Mouse (Mus musculus) MEL (cell line): ENCODE data around the gene Lzts2. TPM values are rescaled to one million over a fixed set of nuclear protein-coding genes. Genes with fewer than 3 reads are reported as not detected.

Source experiments
- DNase-seq: peaks from one replicate; pipeline ENCODE4 v3.0.0; 2011; ENCODE audit warnings: low read depth, low spot score
- H3K27ac ChIP-seq: 2 replicates; pipeline ENCODE4 v1.5.1; 2012; ENCODE audit warnings: low read depth, mild to moderate bottlenecking, control low read depth, low read length, moderate library complexity; ENCODE audit not compliant: control insufficient read depth
- H3K27me3 ChIP-seq, 2 experiments: fragments of 150-350 bp in 1 of 2; sonication (generic) in 1 of 2; 2 replicates each; pipeline ENCODE4 v1.6.1; 2012; ENCODE audit warnings: low read length in 2 of 2, mild to moderate bottlenecking in 2 of 2, improper control_type of control experiment in 1 of 2, moderate library complexity in 1 of 2; ENCODE audit not compliant: insufficient read depth in 2 of 2, control insufficient read depth in 1 of 2
- H3K36me3 ChIP-seq, 2 experiments: 2 replicates each; pipeline ENCODE4 v1.6.1; 2012 to 2014; ENCODE audit warnings: low read length in 2 of 2, improper control_type of control experiment in 1 of 2, inconsistent platforms in 1 of 2, mild to moderate bottlenecking in 1 of 2; ENCODE audit not compliant: insufficient read depth in 2 of 2, control insufficient read depth in 1 of 2
- H3K4me1 ChIP-seq, 2 experiments: fragments of 150-350 bp in 1 of 2; sonication (generic) in 1 of 2; 2 replicates each; pipeline ENCODE4 v1.6.1; 2012; ENCODE audit warnings: low read length in 2 of 2, improper control_type of control experiment in 1 of 2, mild to moderate bottlenecking in 1 of 2; ENCODE audit not compliant: insufficient read depth in 2 of 2, control insufficient read depth in 1 of 2
- H3K4me3 ChIP-seq, 2 experiments: fragments of 150-350 bp in 1 of 2; sonication (generic) in 1 of 2; 2 replicates each; pipeline ENCODE4 v1.5.1; 2012; ENCODE audit warnings: low read depth in 2 of 2, low read length in 2 of 2, mild to moderate bottlenecking in 2 of 2, moderate library complexity in 2 of 2, control low read depth in 1 of 2, improper control_type of control experiment in 1 of 2; ENCODE audit not compliant: control insufficient read depth in 1 of 2, insufficient read depth in 1 of 2
- H3K79me2 ChIP-seq: 2 replicates; pipeline ENCODE4 v1.6.1; 2012; ENCODE audit warnings: mild to moderate bottlenecking, low read length, moderate library complexity; ENCODE audit not compliant: control insufficient read depth, poor library complexity, insufficient read depth
- H3K9ac ChIP-seq: 2 replicates; pipeline ENCODE4 v1.6.1; 2012; ENCODE audit warnings: low read depth, mild to moderate bottlenecking, control low read depth, low read length, moderate library complexity; ENCODE audit not compliant: control insufficient read depth, poor library complexity, severe bottlenecking
- H3K9me3 ChIP-seq: fragments of 150-350 bp; sonication (generic); replicated peaks from 2 replicates; pipeline ENCODE4 v1.6.1; 2012; ENCODE audit warnings: mild to moderate bottlenecking, low read length, improper control_type of control experiment, moderate library complexity; ENCODE audit not compliant: insufficient read depth
- CHD1 ChIP-seq: IDR thresholded peaks from 2 replicates; pipeline ENCODE4 v1.6.1; 2012; ENCODE audit warnings: low read depth, mild to moderate bottlenecking, inconsistent platforms, low read length, improper control_type of control experiment
- CTCF ChIP-seq, 3 experiments: IDR thresholded peaks in 2 of 3; conservative IDR thresholded peaks in 1 of 3; 2 replicates each; pipeline ENCODE4 v1.5.1; 2011 to 2012; ENCODE audit warnings: low read length in 3 of 3, low read depth in 2 of 3, mild to moderate bottlenecking in 2 of 3, improper control_type of control experiment in 1 of 3, inconsistent platforms in 1 of 3, mixed read lengths in 1 of 3, moderate library complexity in 1 of 3; ENCODE audit not compliant: control insufficient read depth in 1 of 3, insufficient read depth in 1 of 3, poor library complexity in 1 of 3, severe bottlenecking in 1 of 3
- ELF1 ChIP-seq: IDR thresholded peaks from 2 replicates; pipeline ENCODE4 v1.6.1; 2014; ENCODE audit warnings: low read depth, mild to moderate bottlenecking, inconsistent platforms, low read length, improper control_type of control experiment, moderate library complexity
- EP300 ChIP-seq, 2 experiments: IDR thresholded peaks; 2 replicates each; pipeline ENCODE4 v1.6.1; 2011; ENCODE audit warnings: improper control_type of control experiment in 2 of 2, low read length in 2 of 2, low read depth in 1 of 2, mild to moderate bottlenecking in 1 of 2
- ETS1 ChIP-seq: IDR thresholded peaks from 2 replicates; pipeline ENCODE4 v1.6.1; 2012; ENCODE audit warnings: low read depth, mild to moderate bottlenecking, inconsistent platforms, low read length, improper control_type of control experiment, moderate library complexity
- HCFC1 ChIP-seq: IDR thresholded peaks from 2 replicates; pipeline ENCODE4 v1.6.1; 2012; ENCODE audit warnings: low read depth, mild to moderate bottlenecking, inconsistent platforms, low read length, improper control_type of control experiment, moderate library complexity
- MAX ChIP-seq: IDR thresholded peaks from 2 replicates; pipeline ENCODE4 v1.6.1; 2011; ENCODE audit warnings: low read length, improper control_type of control experiment
- MAZ ChIP-seq: IDR thresholded peaks from 2 replicates; pipeline ENCODE4 v1.6.1; 2012; ENCODE audit warnings: low read depth, mild to moderate bottlenecking, inconsistent platforms, low read length, improper control_type of control experiment
- MEF2A ChIP-seq: IDR thresholded peaks from 2 replicates; pipeline ENCODE4 v1.6.1; 2014; ENCODE audit warnings: low read depth, mild to moderate bottlenecking, inconsistent platforms, low read length, improper control_type of control experiment; ENCODE audit not compliant: poor library complexity, insufficient replicate concordance, severe bottlenecking; ENCODE audit errors: extremely low read depth
- MXI1 ChIP-seq: IDR thresholded peaks from 2 replicates; pipeline ENCODE4 v1.6.1; 2011; ENCODE audit warnings: mild to moderate bottlenecking, low read depth, low read length, improper control_type of control experiment
- MYC ChIP-seq: IDR thresholded peaks from 2 replicates; pipeline ENCODE4 v1.6.1; 2011; ENCODE audit warnings: low read depth, mild to moderate bottlenecking, low read length, improper control_type of control experiment, moderate library complexity
- NELFE ChIP-seq: IDR thresholded peaks from 2 replicates; pipeline ENCODE4 v1.6.1; 2011; ENCODE audit warnings: low read depth, low read length, improper control_type of control experiment
- NRF1 ChIP-seq: IDR thresholded peaks from 2 replicates; pipeline ENCODE4 v1.6.1; 2014; ENCODE audit warnings: low read depth, mild to moderate bottlenecking, inconsistent platforms, low read length, improper control_type of control experiment, moderate library complexity; ENCODE audit not compliant: poor library complexity, insufficient read depth, severe bottlenecking
- POLR2A ChIP-seq, 2 experiments: IDR thresholded peaks; 2 replicates each; pipeline ENCODE4 v1.6.1; 2011 to 2012; ENCODE audit warnings: low read length in 2 of 2, mild to moderate bottlenecking in 2 of 2, control low read depth in 1 of 2, improper control_type of control experiment in 1 of 2, low read depth in 1 of 2, moderate library complexity in 1 of 2; ENCODE audit not compliant: control insufficient read depth in 1 of 2, insufficient read depth in 1 of 2, poor library complexity in 1 of 2
- RAD21 ChIP-seq: IDR thresholded peaks from 2 replicates; pipeline ENCODE4 v1.6.1; 2011; ENCODE audit warnings: mild to moderate bottlenecking, low read depth, low read length, improper control_type of control experiment
- RCOR1 ChIP-seq: IDR thresholded peaks from 2 replicates; pipeline ENCODE4 v1.6.1; 2012; ENCODE audit warnings: low read depth, mild to moderate bottlenecking, inconsistent platforms, low read length, improper control_type of control experiment
- SIN3A ChIP-seq: IDR thresholded peaks from 2 replicates; pipeline ENCODE4 v1.6.1; 2012; ENCODE audit warnings: low read length, improper control_type of control experiment, inconsistent platforms
- SMC3 ChIP-seq: IDR thresholded peaks from 2 replicates; pipeline ENCODE4 v1.6.1; 2011; ENCODE audit warnings: low read depth, low read length, improper control_type of control experiment
- TAL1 ChIP-seq: IDR thresholded peaks from 2 replicates; pipeline ENCODE4 v1.6.1; 2012; ENCODE audit warnings: mild to moderate bottlenecking, inconsistent platforms, low read length, moderate library complexity, mixed read lengths
- TCF12 ChIP-seq: IDR thresholded peaks from 2 replicates; pipeline ENCODE4 v1.6.1; 2014; ENCODE audit warnings: low read depth, mild to moderate bottlenecking, inconsistent platforms, low read length, improper control_type of control experiment, moderate library complexity
- UBTF ChIP-seq: IDR thresholded peaks from 2 replicates; pipeline ENCODE4 v1.6.1; 2012; ENCODE audit warnings: low read depth, mild to moderate bottlenecking, inconsistent platforms, low read length, improper control_type of control experiment, moderate library complexity, borderline replicate concordance; ENCODE audit not compliant: insufficient read depth
- USF2 ChIP-seq, 2 experiments: IDR thresholded peaks; 2 replicates each; pipeline ENCODE4 v1.6.1; 2011 to 2012; ENCODE audit warnings: improper control_type of control experiment in 2 of 2, low read length in 2 of 2, borderline replicate concordance in 1 of 2, inconsistent platforms in 1 of 2, low read depth in 1 of 2, mild to moderate bottlenecking in 1 of 2; ENCODE audit not compliant: insufficient read depth in 1 of 2
- ZC3H11A ChIP-seq: IDR thresholded peaks from 2 replicates; pipeline ENCODE4 v1.6.1; 2012; ENCODE audit warnings: low read depth, mild to moderate bottlenecking, inconsistent platforms, low read length, improper control_type of control experiment
- ZKSCAN1 ChIP-seq: IDR thresholded peaks from 2 replicates; pipeline ENCODE4 v1.6.1; 2012; ENCODE audit warnings: low read depth, mild to moderate bottlenecking, inconsistent platforms, low read length, improper control_type of control experiment, moderate library complexity
- ZNF384 ChIP-seq: IDR thresholded peaks from 2 replicates; pipeline ENCODE4 v1.6.1; 2012; ENCODE audit warnings: low read depth, mild to moderate bottlenecking, inconsistent platforms, low read length, improper control_type of control experiment
- polyA plus RNA-seq, 2 experiments: library from polyadenylated mRNA; stranded (reverse) in 1 of 2; unstranded in 1 of 2; fragments of >175 nt in 1 of 2; fragments of >200 nt in 1 of 2; gene quantifications; 2 replicates each; pipeline versions ENCODE4 v1.2.1 to v1.2.4; 2012; ENCODE audit warnings: low replicate concordance in 2 of 2, low read depth in 1 of 2; ENCODE audit not compliant: insufficient read length in 2 of 2, insufficient read depth in 1 of 2, missing spikeins in 1 of 2
- total RNA-seq: library from RNA; depleted of rRNA; stranded (reverse); fragments of 300-350 nt; gene quantifications from 2 replicates; pipeline ENCODE4 v1.2.3, GENCODE M21; 2012

The Lzts2 gene
- total and polyA plus RNA-seq, 3 experiments = 4.0 to 13.1 TPM; not detected in 1

- H3K9ac ChIP-seq = peak overlapping the region; percentile 92
- no peaks in the 10 kb centered on the region for H3K27me3 ChIP-seq
- H3K79me2 ChIP-seq = peaks cover 3% of the 10 kb centered on the region; the same call in 1 of the 2 replicates
- no peak for DNase-seq
- H3K36me3 ChIP-seq = peaks cover 0 to 34% of the 10 kb centered on the region in 2 experiments; a peak in 2 of 4 replicates
- no peaks in the 10 kb centered on the region for H3K9me3 ChIP-seq
- H3K4me3 ChIP-seq = peak overlapping the region; percentile 81 to 94
- TF ChIP-seq ETS1 (0 out of 2 replicates have a peak, but pooled peaks have one; percentile 46), MYC (no peak), RCOR1 (no peak), MXI1 (0 out of 2 replicates have a peak, but pooled peaks have one; percentile 7), SIN3A (0 out of 2 replicates have a peak, but pooled peaks have one; percentile 35), POLR2A (IDR thresholded peaks at IDR 0.05; ENCODE audit: control insufficient read depth in 1 of 2, insufficient read depth in 1 of 2, low read depth in 1 of 2, low read length in 2 of 2, poor library complexity in 1 of 2) (peak in 1 of 2 experiments; percentile 24; a peak in 1 of 4 replicates), EP300 (IDR thresholded peaks at IDR 0.05; ENCODE audit: low read depth in 1 of 2, low read length in 2 of 2) (peak; percentile 6 to 47; a peak in 1 of 4 replicates)
- peaks cover 15 to 34% of the 10 kb centered on the region in 2 experiments for H3K4me1 ChIP-seq
- H3K27ac ChIP-seq = peak overlapping the region; percentile 97
These were observed 44.6 kb downstream of the Lzts2 start for GRCm38 (mm10) chr19:45058841-45059240.

GRCm38 (mm10) chr19:45063565-45064292 is 49.5 kb downstream of the Lzts2 start:
- H3K4me3 ChIP-seq = peak overlapping the region; percentile 5 to 48; a peak in 2 of 4 replicates
- H3K4me1 ChIP-seq = peaks cover 10 to 23% of the 10 kb centered on the region in 2 experiments
- H3K9ac ChIP-seq = 0 out of 2 replicates have a peak overlapping the region, but pooled peaks have one; percentile 15
- DNase-seq = peak; percentile 85
- peaks cover 2% of the 10 kb centered on the region; the same call in 1 of the 2 replicates for H3K79me2 ChIP-seq
- H3K9me3 ChIP-seq = no peaks in the 10 kb centered on the region
- no peaks in the 10 kb centered on the region for H3K27me3 ChIP-seq
- peak overlapping the region; percentile 46 for H3K27ac ChIP-seq
- H3K36me3 ChIP-seq = peaks cover 0 to 25% of the 10 kb centered on the region in 2 experiments; a peak in 2 of 4 replicates
- no peak; a peak in 1 of 4 replicates for TF ChIP-seq POLR2A (IDR thresholded peaks at IDR 0.05; ENCODE audit: control insufficient read depth in 1 of 2, insufficient read depth in 1 of 2, low read depth in 1 of 2, low read length in 2 of 2, poor library complexity in 1 of 2)
- peak; percentile 76; the same call in 1 of the 2 replicates for TF ChIP-seq MAZ
- TF ChIP-seq MYC = 0 out of 2 replicates have a peak, but pooled peaks have one; percentile 34
- no peak for TF ChIP-seq ELF1
- 0 out of 2 replicates have a peak, but pooled peaks have one; percentile 19 for TF ChIP-seq NRF1
- peak; percentile 45; the same call in 1 of the 2 replicates for TF ChIP-seq RCOR1
- TF ChIP-seq EP300 (IDR thresholded peaks at IDR 0.05; ENCODE audit: low read depth in 1 of 2, low read length in 2 of 2) = peak; percentile 68 to 78
- peak; percentile 28; the same call in 1 of the 2 replicates for TF ChIP-seq MAX
- 0 out of 2 replicates have a peak, but pooled peaks have one; percentile 2 for TF ChIP-seq UBTF
- TF ChIP-seq NELFE = peak; percentile 29; the same call in 1 of the 2 replicates
- TF ChIP-seq ZC3H11A = peak; percentile 19; the same call in 1 of the 2 replicates
- TF ChIP-seq TCF12 = 0 out of 2 replicates have a peak, but pooled peaks have one; percentile 54
- 0 out of 2 replicates have a peak, but pooled peaks have one; percentile 43 for TF ChIP-seq ETS1
- TF ChIP-seq CHD1 = no peak
- peak; percentile 12 for TF ChIP-seq RAD21
- TF ChIP-seq ZKSCAN1 = no peak
- TF ChIP-seq MEF2A = no peak
- no peak for TF ChIP-seq USF2 (IDR thresholded peaks at IDR 0.05; ENCODE audit: borderline replicate concordance in 1 of 2, insufficient read depth in 1 of 2, low read depth in 1 of 2, low read length in 2 of 2)
- TF ChIP-seq HCFC1 = peak; percentile 42; the same call in 1 of the 2 replicates
- TF ChIP-seq SIN3A = peak; percentile 63; the same call in 1 of the 2 replicates
- TF ChIP-seq CTCF (IDR thresholded peaks at IDR 0.05 in 2 of 3, conservative IDR thresholded peaks at IDR 0.05 in 1 of 3; ENCODE audit: control insufficient read depth in 1 of 3, insufficient read depth in 1 of 3, low read depth in 2 of 3, low read length in 3 of 3, poor library complexity in 1 of 3, severe bottlenecking in 1 of 3) = peak; percentile 71 to 81 (median 78)
- TF ChIP-seq TAL1 = peak; percentile 23; the same call in 1 of the 2 replicates
- peak; percentile 86 for TF ChIP-seq ZNF384
- peak; percentile 47 for TF ChIP-seq SMC3
